Mouse (Mus musculus) neural tube, embryonic 11.5 days (tissue): ENCODE results near the gene Sucnr1. TPM values are rescaled to one million over a fixed set of nuclear protein-coding genes. Genes with fewer than 3 reads are reported as not detected.

Experiments
- ATAC-seq: fragments of 200-750 bp; cut with Nextera tagmentation; 2 replicates; pipeline ENCODE4 v1.8.0; 2017; ENCODE audit warnings: moderate number of reproducible peaks, mild to moderate bottlenecking, moderate TSS enrichment, moderate library complexity; ENCODE audit not compliant: insufficient read depth, low FRiP score, low TSS enrichment
- DNase-seq: peaks from one replicate; pipeline ENCODE4 v3.0.0-alpha.2; 2015; ENCODE audit warnings: low spot score
- H3K27ac ChIP-seq: fragments of 300-500 bp; sonication (generic); 2 replicates; pipeline ENCODE4 v1.5.1; 2014; ENCODE audit warnings: low read depth, mild to moderate bottlenecking, low read length
- H3K27me3 ChIP-seq: fragments of 300-500 bp; sonication (generic); 2 replicates; pipeline ENCODE4 v1.6.1; 2014; ENCODE audit warnings: mild to moderate bottlenecking, low read length, mixed read lengths; ENCODE audit not compliant: control insufficient read depth, insufficient read depth
- H3K36me3 ChIP-seq: fragments of 300-500 bp; sonication (generic); 2 replicates; pipeline ENCODE4 v1.6.1; 2014; ENCODE audit warnings: mild to moderate bottlenecking, low read length, moderate library complexity, mixed read lengths; ENCODE audit not compliant: control insufficient read depth, insufficient read depth
- H3K4me1 ChIP-seq: fragments of 300-500 bp; sonication (generic); 2 replicates; pipeline ENCODE4 v1.6.1; 2014; ENCODE audit warnings: low read length, mixed read lengths; ENCODE audit not compliant: control insufficient read depth, insufficient read depth
- H3K4me2 ChIP-seq: fragments of 300-500 bp; sonication (generic); 2 replicates; pipeline ENCODE4 v1.6.1; 2014; ENCODE audit warnings: low read depth, mild to moderate bottlenecking, moderate library complexity
- H3K4me3 ChIP-seq: fragments of 300-500 bp; sonication (generic); 2 replicates; pipeline ENCODE4 v1.5.1; 2014; ENCODE audit warnings: low read depth, low read length
- H3K9ac ChIP-seq: fragments of 300-500 bp; sonication (generic); 2 replicates; pipeline ENCODE4 v1.6.1; 2014; ENCODE audit warnings: mild to moderate bottlenecking, low read length
- H3K9me3 ChIP-seq: fragments of 300-500 bp; sonication (generic); 2 replicates; pipeline ENCODE4 v1.6.1; 2016; ENCODE audit warnings: low read length; ENCODE audit not compliant: control insufficient read depth
- WGBS: fragments of 180-500 bp; shearing (Covaris S2); extraction: QIAGEN DNeasy Blood & Tissue Kit; methylation state at CpG from one replicate; pipeline ENCODE4 v1.1.7; 2014; 5-methylcytosine and 5-hydroxymethylcytosine counted together
- polyA plus RNA-seq: library from polyadenylated mRNA; unstranded; fragments of >200 nt; fragmentation: Nextera tagmentation; extraction: Ambion mirVana; gene quantifications from 2 replicates; pipeline ENCODE4 v1.2.1, GENCODE M21; 2014

Gene Sucnr1
- polyA plus RNA-seq, 1 experiment from 2014 or later, result not detected

GRCm38 (mm10) chr3:60126564-60126963 is 44.9 kb downstream of the Sucnr1 start:
- no peak overlapping the region for H3K9ac ChIP-seq
- no peaks in the 10 kb centered on the region for H3K36me3 ChIP-seq
- no peak for ATAC-seq
- H3K27me3 ChIP-seq, result no peaks in the 10 kb centered on the region
- H3K4me3 ChIP-seq, result no peak overlapping the region
- no peaks in the 10 kb centered on the region for H3K9me3 ChIP-seq
- H3K4me1 ChIP-seq, result no peaks in the 10 kb centered on the region
- H3K27ac ChIP-seq, result no peak overlapping the region
- WGBS, result 83% methylated on average over 2 of the region's 2 CpGs
- DNase-seq, result no peak
- no peak overlapping the region for H3K4me2 ChIP-seq

- 80% methylated on average over 2 of the region's 2 CpGs for WGBS
- no peak for ATAC-seq
- no peaks in the 10 kb centered on the region for H3K27me3 ChIP-seq
Measured at GRCm38 (mm10) chr3:60128282-60128681, 46.6 kb downstream of the Sucnr1 start.

DNA sequence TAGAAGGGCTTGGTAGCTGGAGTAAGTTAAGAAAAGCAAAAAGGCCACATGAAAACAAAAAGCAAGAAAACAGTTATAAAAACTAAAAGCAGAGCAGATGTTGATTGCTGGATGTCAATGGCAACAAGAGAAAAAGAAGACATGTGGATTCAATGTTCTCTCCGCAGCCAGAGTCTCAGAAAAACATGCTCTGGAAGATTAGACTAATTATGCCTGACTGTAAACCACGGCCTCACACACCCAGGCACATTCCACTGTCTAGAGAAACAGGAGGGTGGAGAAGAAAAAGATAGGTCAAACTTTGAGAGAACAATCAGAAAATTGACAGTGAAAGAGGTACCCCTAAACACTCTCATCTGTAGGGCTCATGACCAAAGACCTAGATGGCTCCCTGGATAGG is 54.1 kb downstream of the Sucnr1 start:
- DNase-seq, result no peak
- H3K27ac ChIP-seq, result no peak overlapping the region
- no peaks in the 10 kb centered on the region for H3K36me3 ChIP-seq
- H3K9ac ChIP-seq, result no peak overlapping the region
- no peaks in the 10 kb centered on the region for H3K27me3 ChIP-seq
- ATAC-seq, result no peak
- H3K4me1 ChIP-seq, result no peaks in the 10 kb centered on the region
- H3K4me3 ChIP-seq, result no peak overlapping the region
- WGBS, result 76% methylated on average over 2 of the region's 2 CpGs
- H3K4me2 ChIP-seq, result no peak overlapping the region
- no peaks in the 10 kb centered on the region for H3K9me3 ChIP-seq

More at GRCm38 (mm10) chr3:60128282-60128681, 46.6 kb downstream of the Sucnr1 start:
- Histone ChIP-seq H3K9ac (no peak overlapping the region), H3K27ac (no peak overlapping the region), H3K36me3 (no peaks in the 10 kb centered on the region), H3K9me3 (no peaks in the 10 kb centered on the region), H3K4me3 (no peak overlapping the region), H3K4me1 (no peaks in the 10 kb centered on the region), H3K4me2 (no peak overlapping the region)
- no peak for DNase-seq

Other genes starting within 250 kb of the Sucnr1 start
- gene Gm8298, start 220.8 kb upstream of the Sucnr1 start, polyA plus RNA-seq, result not detected in 2 replicates
- gene C130079G13Rik, start 156.7 kb upstream of the Sucnr1 start, polyA plus RNA-seq, result not detected in 2 replicates
- not detected in 2 replicates for gene Aadacl2, start 75.1 kb upstream of the Sucnr1 start, polyA plus RNA-seq
- not detected in 2 replicates for gene Aadac, start 56.2 kb upstream of the Sucnr1 start, polyA plus RNA-seq